Mouse (Mus musculus) forebrain, embryonic 12.5 days (tissue): ENCODE data around the gene Trim41. TPM values are rescaled to one million over a fixed set of nuclear protein-coding genes. Genes with fewer than 3 reads are reported as not detected.
A peak's percentile ranks its signal among the peaks of the same experiment; 100 is the strongest.
"Not testable (repeated sequence)": the region's sequence is repeated elsewhere in the genome, so short reads cannot be mapped to it uniquely, and the experiment has no call there.

Experiments
- ATAC-seq: fragments of 200-750 bp; cut with Nextera tagmentation; 2 replicates; pipeline ENCODE4 v1.8.0; 2017; ENCODE audit warnings: moderate TSS enrichment; ENCODE audit not compliant: low FRiP score
- H3K27ac ChIP-seq: fragments of 300-500 bp; sonication (generic); 2 replicates; pipeline ENCODE4 v1.5.1; 2016; ENCODE audit warnings: mild to moderate bottlenecking
- H3K27me3 ChIP-seq: fragments of 300-500 bp; sonication (generic); 2 replicates; pipeline ENCODE4 v1.6.1; 2016; ENCODE audit warnings: mild to moderate bottlenecking
- H3K36me3 ChIP-seq: fragments of 300-500 bp; sonication (generic); replicated peaks from 2 replicates; pipeline ENCODE4 v1.6.1; 2016; ENCODE audit warnings: mild to moderate bottlenecking
- H3K4me1 ChIP-seq: fragments of 300-500 bp; sonication (generic); 2 replicates; pipeline ENCODE4 v1.6.1; 2016
- H3K4me2 ChIP-seq: fragments of 300-500 bp; sonication (generic); 2 replicates; pipeline ENCODE4 v1.6.1; 2016; ENCODE audit warnings: mild to moderate bottlenecking, moderate library complexity
- H3K4me3 ChIP-seq: fragments of 300-500 bp; sonication (generic); replicated peaks from 2 replicates; pipeline ENCODE4 v1.5.1; 2016; ENCODE audit warnings: mild to moderate bottlenecking
- H3K9ac ChIP-seq: fragments of 300-500 bp; sonication (generic); 2 replicates; pipeline ENCODE4 v1.6.1; 2016; ENCODE audit warnings: mild to moderate bottlenecking
- H3K9me3 ChIP-seq: fragments of 300-500 bp; sonication (generic); 2 replicates; pipeline ENCODE4 v1.6.1; 2016
- WGBS: fragments of 180-500 bp; shearing (Covaris S2); methylation state at CpG from one replicate; pipeline ENCODE4 v1.1.7; 2016; 5-methylcytosine and 5-hydroxymethylcytosine counted together
- polyA plus RNA-seq: library from polyadenylated mRNA; unstranded; fragments of >200 nt; fragmentation: Nextera tagmentation; extraction: Ambion mirVana; gene quantifications from 2 replicates; pipeline ENCODE4 v1.2.1, GENCODE M21; 2016

The Trim41 gene
- polyA plus RNA-seq, 1 experiment from 2014 or later: 6.2 TPM

DNA sequence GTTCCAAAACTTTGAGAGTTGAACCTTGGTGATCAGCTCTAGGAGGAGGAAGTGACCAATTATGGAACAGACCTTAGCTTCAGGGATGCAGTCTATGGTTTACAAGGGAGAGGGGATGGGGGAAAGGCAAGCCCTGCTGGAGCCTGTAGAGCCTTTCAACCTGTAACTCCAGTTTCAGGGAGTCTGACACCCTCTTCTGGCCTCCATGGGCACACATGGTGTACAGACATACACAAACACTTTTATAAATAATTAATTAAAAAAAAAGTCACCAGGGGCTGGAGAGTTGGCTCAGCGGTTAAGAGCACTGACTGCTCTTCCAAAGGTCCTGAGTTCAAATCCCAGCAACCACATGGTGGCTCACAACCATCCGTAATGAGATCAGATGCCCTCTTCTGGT lies 29.2 kb upstream of the Trim41 start:
- H3K27ac ChIP-seq, H3K36me3 ChIP-seq, ATAC-seq, H3K4me1 ChIP-seq, H3K4me2 ChIP-seq, H3K9me3 ChIP-seq, H3K9ac ChIP-seq, H3K4me3 ChIP-seq: not testable (repeated sequence)
- H3K27me3 ChIP-seq: peaks cover 21% of the 10 kb centered on the region
- WGBS: 77% methylated on average over 2 of the region's 2 CpGs

DNA sequence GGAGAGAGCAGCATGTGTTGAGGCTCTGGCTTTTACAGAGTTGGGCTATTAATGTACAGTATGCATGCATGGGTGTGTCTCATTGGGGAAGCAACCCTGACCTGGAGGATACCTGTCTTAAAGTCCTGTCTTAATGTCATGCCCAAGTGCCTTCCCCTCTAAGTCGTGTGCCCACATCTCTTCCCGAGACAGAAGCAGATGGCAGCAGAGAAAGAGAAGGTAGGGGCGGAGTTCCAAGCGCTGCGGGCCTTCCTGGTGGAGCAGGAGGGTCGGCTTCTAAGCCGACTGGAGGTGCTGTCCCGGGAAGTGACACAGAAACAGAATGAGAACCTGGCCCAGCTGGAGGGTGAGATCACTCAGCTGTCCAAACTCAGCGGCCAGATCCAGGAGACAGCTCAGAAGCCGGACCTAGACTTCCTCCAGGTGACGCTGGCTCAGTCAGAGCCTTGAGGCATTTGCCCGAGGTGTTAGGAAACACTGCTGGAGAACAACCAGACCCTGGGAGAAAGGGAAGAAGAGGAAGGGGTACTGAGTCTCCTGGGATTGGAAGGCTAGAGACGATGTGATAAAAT lies 28.2 kb upstream of the Trim41 start:
- no peak overlapping the region for H3K27ac ChIP-seq
- H3K4me2 ChIP-seq: no peak overlapping the region
- no peak for ATAC-seq
- no peak overlapping the region for H3K4me3 ChIP-seq
- H3K4me1 ChIP-seq: no peaks in the 10 kb centered on the region
- H3K9me3 ChIP-seq: no peaks in the 10 kb centered on the region
- 44% methylated on average over 13 of the region's 13 CpGs for WGBS
- H3K36me3 ChIP-seq: no peaks in the 10 kb centered on the region
- no peak overlapping the region for H3K9ac ChIP-seq
- peaks cover 19% of the 10 kb centered on the region for H3K27me3 ChIP-seq

- ATAC-seq: no peak
- Histone ChIP-seq H3K27ac (no peak overlapping the region), H3K4me2 (no peak overlapping the region), H3K27me3 (peaks cover 19% of the 10 kb centered on the region), H3K4me1 (no peaks in the 10 kb centered on the region), H3K36me3 (no peaks in the 10 kb centered on the region), H3K4me3 (no peak overlapping the region), H3K9ac (no peak overlapping the region), H3K9me3 (no peaks in the 10 kb centered on the region)
- WGBS: 58% methylated on average over 6 of the region's 6 CpGs
Measured at GRCm38 (mm10) chr11:48844309-48844708, 27.2 kb upstream of the Trim41 start.

GRCm38 (mm10) chr11:48843202-48843601 lies 26.0 kb upstream of the Trim41 start:
- no peaks in the 10 kb centered on the region for H3K9me3 ChIP-seq
- H3K4me3 ChIP-seq: no peak overlapping the region
- H3K36me3 ChIP-seq: no peaks in the 10 kb centered on the region
- no peak for ATAC-seq
- H3K4me1 ChIP-seq: peaks cover 6% of the 10 kb centered on the region
- no peak overlapping the region for H3K4me2 ChIP-seq
- H3K27me3 ChIP-seq: peaks cover 14% of the 10 kb centered on the region; the same call in 1 of the 2 replicates
- 86% methylated on average over 11 of the region's 11 CpGs for WGBS
- H3K9ac ChIP-seq: no peak overlapping the region
- no peak overlapping the region for H3K27ac ChIP-seq

DNA sequence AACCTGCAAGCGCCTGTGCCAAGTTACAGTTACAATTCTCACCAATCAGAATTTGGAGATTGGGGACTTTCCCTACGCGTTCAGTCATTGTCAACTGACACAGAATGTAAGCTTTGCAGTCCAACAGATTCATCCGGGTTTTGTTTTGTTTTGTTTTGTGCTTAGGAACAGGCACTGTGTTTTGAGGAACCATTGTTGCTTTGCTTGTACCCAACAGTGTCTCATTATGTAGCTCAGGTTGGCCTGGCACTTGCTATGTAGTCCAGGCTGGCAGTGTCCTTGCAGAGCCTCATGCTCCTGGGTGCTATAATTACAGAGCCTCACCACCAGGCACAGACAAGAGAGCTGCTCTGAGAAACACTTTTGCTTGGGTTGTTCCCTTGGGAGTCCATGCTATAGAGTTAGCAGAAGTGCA lies 25.2 kb upstream of the Trim41 start:
- ATAC-seq: no peak
- H3K4me1 ChIP-seq: peaks cover 8% of the 10 kb centered on the region
- no peak overlapping the region for H3K4me2 ChIP-seq
- H3K9ac ChIP-seq: no peak overlapping the region
- H3K27ac ChIP-seq: no peak overlapping the region
- no peaks in the 10 kb centered on the region for H3K36me3 ChIP-seq
- H3K27me3 ChIP-seq: peaks cover 13% of the 10 kb centered on the region; the same call in 1 of the 2 replicates
- H3K9me3 ChIP-seq: no peaks in the 10 kb centered on the region
- no peak overlapping the region for H3K4me3 ChIP-seq
- WGBS: 80% methylated on average over 4 of the region's 4 CpGs

- whole genome bisulfite sequencing: 91% methylated on average over 5 of the region's 5 CpGs
- H3K9me3 ChIP-seq: no peaks in the 10 kb centered on the region
- peaks cover 14% of the 10 kb centered on the region for H3K4me1 ChIP-seq
- H3K36me3 ChIP-seq: no peaks in the 10 kb centered on the region
- no peak overlapping the region for H3K9ac ChIP-seq
- H3K27ac ChIP-seq: no peak overlapping the region
- no peak overlapping the region for H3K4me2 ChIP-seq
- no peak for ATAC-seq
- H3K4me3 ChIP-seq: no peak overlapping the region
- peaks cover 23% of the 10 kb centered on the region; the same call in 1 of the 2 replicates for H3K27me3 ChIP-seq
Measured at GRCm38 (mm10) chr11:48841213-48841612, 24.1 kb upstream of the Trim41 start.

DNA sequence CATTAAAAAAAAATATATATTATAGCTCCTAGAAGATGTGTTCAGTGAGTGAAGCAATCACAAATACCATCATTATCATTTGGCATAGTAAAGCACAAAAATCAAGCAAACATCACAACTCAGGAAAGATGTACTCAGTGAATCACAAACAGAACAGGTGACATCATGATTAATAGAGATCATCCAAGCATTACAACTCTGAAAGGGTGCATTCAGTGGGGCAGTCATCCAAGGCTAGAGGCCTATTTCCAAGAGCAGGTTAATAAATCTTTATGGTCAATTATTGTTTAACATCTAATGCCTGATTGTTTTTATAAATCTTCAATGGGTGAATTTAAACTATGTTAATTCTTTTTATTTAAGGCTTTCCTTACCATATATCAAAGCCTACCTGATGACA lies 23.7 kb upstream of the Trim41 start:
- Histone ChIP-seq H3K27ac (no peak overlapping the region), H3K4me1 (peaks cover 14% of the 10 kb centered on the region), H3K27me3 (peaks cover 26% of the 10 kb centered on the region; the same call in 1 of the 2 replicates), H3K4me3 (no peak overlapping the region), H3K9ac (no peak overlapping the region), H3K4me2 (no peak overlapping the region), H3K9me3 (no peaks in the 10 kb centered on the region), H3K36me3 (no peaks in the 10 kb centered on the region)
- no peak for ATAC-seq

GRCm38 (mm10) chr11:48838879-48839680 lies 21.9 kb upstream of the Trim41 start:
- WGBS: 71% methylated on average over 10 of the region's 10 CpGs
- no peaks in the 10 kb centered on the region for H3K9me3 ChIP-seq
- no peak for ATAC-seq
- H3K4me3 ChIP-seq: no peak overlapping the region
- no peaks in the 10 kb centered on the region for H3K36me3 ChIP-seq
- H3K27me3 ChIP-seq: peaks cover 35% of the 10 kb centered on the region
- no peak overlapping the region for H3K9ac ChIP-seq
- no peak overlapping the region for H3K27ac ChIP-seq
- H3K4me1 ChIP-seq: peaks cover 14% of the 10 kb centered on the region
- peak overlapping the region; percentile 83 for H3K4me2 ChIP-seq

DNA sequence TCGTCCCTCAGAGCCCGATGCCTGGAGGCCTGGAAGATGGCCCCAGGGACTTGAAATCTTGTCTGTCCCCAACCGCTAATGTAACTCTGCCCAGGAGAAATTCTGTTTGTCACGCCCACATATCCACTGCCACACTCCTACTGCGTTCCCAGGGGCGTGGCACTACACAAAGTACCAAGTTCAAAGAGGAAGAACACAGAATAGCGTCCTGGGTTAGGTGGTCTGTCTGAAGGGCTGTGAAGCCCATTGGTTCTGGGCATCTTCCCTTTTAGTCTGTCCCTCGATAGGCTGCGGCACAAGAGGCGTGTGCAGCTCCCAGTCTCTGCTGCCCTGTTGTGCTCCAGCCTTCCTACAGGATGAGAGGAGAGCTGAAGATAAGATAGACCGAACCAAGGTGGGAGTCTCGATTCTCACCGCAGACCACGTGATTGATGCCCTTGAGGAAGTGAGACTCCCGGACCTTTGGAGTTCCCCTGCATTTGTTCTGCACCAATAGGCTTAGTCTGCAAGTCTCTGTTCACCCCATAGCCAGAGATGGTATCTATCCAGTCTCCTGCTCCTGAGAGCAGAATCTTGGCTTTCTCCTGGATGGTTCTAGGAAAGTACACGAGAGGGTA lies 21.1 kb upstream of the Trim41 start:
- WGBS: 5% methylated on average over 16 of the region's 16 CpGs
- Histone ChIP-seq H3K4me2 (peak overlapping the region; percentile 83), H3K9me3 (no peaks in the 10 kb centered on the region), H3K36me3 (no peaks in the 10 kb centered on the region), H3K9ac (peak overlapping the region; percentile 73), H3K27me3 (peaks cover 35% of the 10 kb centered on the region), H3K4me1 (peaks cover 14% of the 10 kb centered on the region), H3K27ac (no peak overlapping the region), H3K4me3 (peak overlapping the region; percentile 89)
- 0 out of 2 replicates have a peak, but pooled peaks have one; percentile 9 for ATAC-seq

DNA sequence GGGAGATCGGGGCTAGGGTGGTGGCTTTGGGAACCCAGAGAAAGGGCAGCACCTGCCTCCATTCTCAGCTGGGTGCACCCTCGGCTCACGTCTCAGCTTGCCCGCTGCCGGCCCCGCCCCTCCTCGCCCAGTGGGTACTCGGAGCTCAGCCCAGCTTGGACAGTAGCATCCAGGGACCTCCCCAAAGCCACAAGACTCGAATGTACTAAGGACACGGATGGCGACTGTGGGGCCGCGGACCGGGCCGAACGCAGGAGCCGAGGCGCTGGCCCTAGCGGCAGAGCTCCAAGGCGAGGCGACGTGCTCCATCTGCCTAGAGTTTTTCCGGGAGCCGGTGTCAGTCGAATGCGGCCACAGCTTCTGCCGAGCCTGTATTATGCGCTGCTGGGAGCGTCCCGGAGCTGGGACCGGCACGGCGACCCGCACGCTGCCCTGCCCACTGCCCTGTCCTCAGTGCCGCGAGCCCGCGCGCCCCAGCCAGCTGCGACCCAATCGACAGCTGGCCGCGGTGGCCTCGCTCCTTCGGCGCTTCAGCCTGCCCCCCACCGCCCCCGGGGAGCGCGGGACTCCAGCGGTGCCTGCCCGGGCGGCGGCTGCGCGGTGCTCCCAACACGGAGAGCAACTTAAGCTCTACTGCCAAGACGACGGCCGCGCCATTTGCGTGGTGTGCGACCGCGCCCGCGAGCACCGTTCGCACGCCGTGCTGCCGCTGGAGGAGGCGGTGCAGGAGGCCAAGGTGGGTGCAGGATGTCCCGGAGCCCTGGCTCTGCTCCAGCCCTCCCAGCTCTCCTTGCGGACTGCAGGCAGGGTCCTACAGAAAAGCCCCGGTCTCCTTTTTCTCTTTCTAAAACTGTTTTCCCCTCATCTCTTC lies 20.4 kb upstream of the Trim41 start:
- H3K4me1 ChIP-seq: peaks cover 14% of the 10 kb centered on the region
- peak overlapping the region; percentile 73 for H3K9ac ChIP-seq
- peak overlapping the region; percentile 83 for H3K4me2 ChIP-seq
- under 1% methylated on average over 77 of the region's 77 CpGs for WGBS
- peak overlapping the region; percentile 59; the same call in 1 of the 2 replicates for H3K27ac ChIP-seq
- no peaks in the 10 kb centered on the region for H3K36me3 ChIP-seq
- ATAC-seq: peak; percentile 42
- H3K4me3 ChIP-seq: peak overlapping the region; percentile 89
- no peaks in the 10 kb centered on the region for H3K9me3 ChIP-seq
- H3K27me3 ChIP-seq: peaks cover 35% of the 10 kb centered on the region

- 0 out of 2 replicates have a peak overlapping the region, but pooled peaks have one; percentile 59 for H3K27ac ChIP-seq
- WGBS: 5% methylated on average over 11 of the region's 11 CpGs
- ATAC-seq: peak; percentile 1; the same call in 1 of the 2 replicates
Measured at GRCm38 (mm10) chr11:48836990-48837309, 19.8 kb upstream of the Trim41 start.

GRCm38 (mm10) chr11:48835923-48836322 lies 18.8 kb upstream of the Trim41 start:
- Histone ChIP-seq H3K27ac (no peak overlapping the region), H3K4me2 (no peak overlapping the region), H3K9me3 (no peaks in the 10 kb centered on the region), H3K9ac (no peak overlapping the region), H3K27me3 (peaks cover 35% of the 10 kb centered on the region), H3K36me3 (no peaks in the 10 kb centered on the region), H3K4me1 (peaks cover 14% of the 10 kb centered on the region), H3K4me3 (no peak overlapping the region)
- ATAC-seq: no peak
- 76% methylated on average over 6 of the region's 6 CpGs for WGBS

More at GRCm38 (mm10) chr11:48836990-48837309, 19.8 kb upstream of the Trim41 start:
- peak overlapping the region; percentile 73; the same call in 1 of the 2 replicates for H3K9ac ChIP-seq
- H3K4me3 ChIP-seq: peak overlapping the region; percentile 89
- no peaks in the 10 kb centered on the region for H3K9me3 ChIP-seq
- H3K4me2 ChIP-seq: peak overlapping the region; percentile 83
- H3K4me1 ChIP-seq: peaks cover 14% of the 10 kb centered on the region
- H3K36me3 ChIP-seq: no peaks in the 10 kb centered on the region
- H3K27me3 ChIP-seq: peaks cover 35% of the 10 kb centered on the region
